Mouse (Mus musculus) large intestine, adult 2 months (tissue): ENCODE measurements around the gene Sh3rf3. TPM values are rescaled to one million over a fixed set of nuclear protein-coding genes. Genes with fewer than 3 reads are reported as not detected.

Experiments
- DNase-seq: peaks from one replicate; pipeline ENCODE4 v3.0.0-alpha.2; 2012; ENCODE audit warnings: low read depth, low spot score
- WGBS: fragments of 180-500 bp; shearing (Covaris S2); methylation state at CpG from one replicate; pipeline ENCODE4 v1.1.7; 2018; 5-methylcytosine and 5-hydroxymethylcytosine counted together
- polyA plus RNA-seq: library from polyadenylated mRNA; depleted of rRNA; stranded (reverse); fragments of >200 nt; gene quantifications from 2 replicates; pipeline ENCODE4 v1.2.3, GENCODE M21; 2012; rRNA removed

The Sh3rf3 gene
- 0.14 and 0.32 TPM in 2 replicates for polyA plus RNA-seq

DNA sequence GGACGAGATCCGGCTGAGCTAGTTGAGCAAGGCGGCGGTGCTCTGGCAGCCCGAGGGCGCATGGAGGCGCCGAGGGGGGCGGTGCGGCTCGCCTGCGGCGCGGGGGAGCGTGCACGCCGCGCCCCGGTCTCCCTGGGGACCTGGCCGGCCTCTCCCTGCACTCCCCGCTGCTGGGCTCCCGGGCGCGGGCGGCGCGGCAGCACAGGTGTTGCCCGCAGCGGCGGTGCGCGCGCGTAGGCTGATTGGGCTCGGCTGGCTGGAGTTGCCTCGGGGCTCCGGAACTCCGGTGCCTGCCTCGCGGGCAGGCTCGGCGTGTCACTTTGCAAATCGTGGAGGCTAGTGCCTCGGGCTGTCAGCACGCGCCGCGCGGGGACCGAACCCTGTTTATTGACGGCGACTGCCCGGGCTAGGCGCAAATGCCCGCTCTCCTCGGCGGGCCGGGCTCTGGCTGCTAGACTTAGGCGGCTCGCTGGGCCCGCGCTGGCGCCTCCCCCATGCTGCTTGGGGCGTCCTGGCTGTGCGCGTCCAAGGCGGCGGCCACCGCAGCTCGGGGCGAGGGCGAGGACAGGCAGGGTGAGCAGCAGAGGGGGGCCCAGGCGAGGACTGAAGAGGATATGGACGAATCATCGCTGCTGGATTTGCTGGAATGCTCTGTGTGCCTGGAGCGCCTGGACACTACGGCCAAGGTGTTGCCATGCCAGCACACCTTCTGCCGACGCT lies at the start of gene Sh3rf3:
Sh3rf3 (plus strand) TSS at position 279 of the 720 bp plus-strand sequence.
- DNase-seq: no peak
- 1% methylated on average over 75 of the region's 79 CpGs for WGBS

DNA sequence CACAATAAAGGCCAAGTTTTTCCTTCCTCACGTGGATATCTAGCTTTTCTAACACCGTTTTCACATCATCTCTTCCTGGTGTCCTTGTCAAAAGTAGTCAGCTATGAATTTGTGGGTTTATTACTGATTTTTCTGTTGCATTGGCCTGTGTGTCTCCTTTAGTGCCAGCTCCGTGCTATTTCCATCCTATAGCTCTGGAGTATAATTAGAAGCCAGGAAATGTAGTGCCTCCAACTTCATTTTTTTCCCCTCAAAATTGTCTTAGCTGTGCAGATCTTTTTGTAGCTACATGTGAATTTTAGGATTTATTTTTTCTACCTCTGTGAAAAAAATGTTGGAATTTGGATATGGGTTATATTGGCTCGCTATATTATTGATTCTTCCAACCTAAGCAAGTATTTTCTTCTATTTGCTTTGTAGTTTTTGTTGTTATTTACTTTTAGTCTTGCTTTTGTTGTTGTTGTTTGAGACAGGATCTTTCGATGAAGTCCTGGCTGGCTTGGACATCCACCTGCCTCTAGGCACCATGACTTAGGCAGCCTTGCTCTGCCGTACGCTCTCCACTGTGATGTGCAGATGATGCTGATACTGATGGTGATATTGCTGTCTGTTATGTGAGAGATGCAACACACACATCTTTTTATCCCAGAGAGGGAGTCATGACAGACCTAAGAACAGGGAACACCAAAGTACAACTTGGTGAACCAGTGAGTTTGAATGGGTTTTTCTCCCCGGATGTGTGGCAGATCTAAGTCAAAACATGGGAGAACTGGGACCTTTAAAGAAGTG lies 24.5 kb upstream of the Sh3rf3 start:
- 82% methylated on average over 8 of the region's 8 CpGs for WGBS

DNA sequence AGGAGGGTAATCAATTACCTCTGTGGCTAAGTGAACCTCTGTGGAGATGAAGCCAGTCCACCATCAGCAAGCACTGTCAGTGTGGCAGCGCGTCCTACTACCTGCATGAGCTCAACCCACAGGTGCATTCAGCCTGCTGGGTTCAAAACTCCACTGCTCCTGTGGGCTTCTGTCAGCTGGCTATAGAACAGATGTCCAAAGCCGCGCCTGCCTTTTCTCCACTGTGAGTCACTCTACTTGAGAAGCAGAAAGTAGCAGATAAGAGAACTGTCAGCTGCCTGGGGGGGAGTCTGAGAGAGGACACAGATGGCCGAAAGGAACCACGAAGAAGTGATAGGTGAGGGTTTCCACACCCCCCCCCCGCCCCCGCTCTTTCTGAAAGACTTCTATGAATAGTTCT lies 15.6 kb upstream of the Sh3rf3 start:
- 82% methylated on average over 8 of the region's 8 CpGs for whole genome bisulfite sequencing
- no peak for DNase-seq

More for the DNA sequence above, 24.5 kb upstream of the Sh3rf3 start:
- no peak for DNase-seq

DNA sequence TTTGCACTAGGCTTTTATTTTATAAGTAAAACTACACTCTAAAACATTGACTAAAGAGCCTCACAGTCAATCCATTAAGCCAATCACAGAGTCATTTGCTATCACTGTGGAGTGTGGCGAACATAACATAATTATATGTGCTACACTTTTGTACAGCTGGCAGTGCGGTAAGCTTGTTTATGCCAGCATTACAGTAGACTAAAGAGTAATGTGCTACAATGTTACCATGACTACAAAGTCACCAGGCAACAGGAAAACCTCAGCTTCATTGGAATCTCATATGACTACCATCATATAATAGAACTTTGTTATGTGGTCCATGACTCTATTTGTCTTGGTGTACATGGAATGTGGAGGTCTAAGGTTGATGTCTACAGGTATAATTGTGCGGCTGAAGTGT lies 15.0 kb upstream of the Sh3rf3 start:
- WGBS: 87% methylated on average over 3 of the region's 3 CpGs
- DNase-seq: no peak

DNA sequence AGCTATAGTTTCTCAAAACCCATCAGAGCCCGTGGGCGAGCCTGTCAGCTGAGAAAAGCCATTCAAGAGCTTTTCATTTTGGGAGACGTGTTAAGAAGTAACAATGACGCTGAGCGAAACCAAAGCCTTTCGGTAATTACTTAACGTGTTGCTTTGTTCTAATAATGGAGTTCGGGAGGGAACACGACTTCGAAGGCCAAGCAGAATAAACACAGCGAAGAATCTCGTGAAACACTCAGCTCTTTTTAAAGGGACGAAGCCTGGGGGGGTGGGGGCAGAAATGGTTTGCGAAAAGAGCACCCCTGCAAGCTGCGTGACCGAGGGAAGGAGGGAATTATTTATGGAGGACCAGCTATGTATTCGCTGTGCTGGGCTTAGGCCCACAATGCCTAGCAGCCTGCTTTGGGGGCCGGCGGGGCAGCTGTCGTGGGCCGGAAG lies 12.1 kb upstream of the Sh3rf3 start:
- DNase-seq: no peak
- WGBS: 65% methylated on average over 21 of the region's 21 CpGs

DNA sequence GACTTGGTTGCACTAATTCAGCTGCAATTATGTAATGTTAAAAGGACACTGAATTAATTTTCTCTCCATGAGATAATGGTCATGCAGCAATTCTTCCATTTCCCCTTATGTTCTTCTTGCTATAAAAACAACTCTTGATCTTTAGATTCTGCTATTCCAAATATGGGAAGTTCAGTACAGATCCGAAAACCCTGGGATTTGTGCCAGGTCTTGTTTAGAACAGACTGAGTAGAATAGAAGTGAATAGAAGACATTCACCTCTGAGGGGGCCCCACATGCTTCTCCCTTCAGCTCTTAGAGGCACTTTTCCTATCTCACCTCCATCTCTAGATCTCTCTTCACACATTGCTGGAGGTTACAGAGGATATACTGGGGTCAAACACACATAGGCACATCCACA lies 10.8 kb upstream of the Sh3rf3 start:
- 66% methylated on average over 1 of the region's 1 CpGs for WGBS

DNA sequence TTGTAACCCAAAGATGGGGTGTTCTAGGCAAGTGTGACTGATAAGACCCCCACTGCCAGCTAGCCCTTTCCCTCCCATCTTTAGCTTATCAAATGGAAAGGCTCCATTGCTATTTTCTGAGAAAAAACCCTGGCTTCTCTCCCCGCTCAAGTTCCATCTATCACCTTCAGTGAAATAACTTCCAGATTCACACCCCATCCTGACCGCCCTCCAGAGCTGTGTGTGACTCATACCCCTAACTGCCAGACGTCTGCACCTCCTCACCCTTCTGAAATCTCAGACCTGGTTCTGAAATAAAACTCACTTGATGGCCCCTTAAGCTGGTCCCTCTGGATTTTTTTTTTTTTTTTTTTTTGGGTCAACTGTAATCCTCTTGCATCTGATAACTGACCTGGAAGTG lies 5.2 kb upstream of the Sh3rf3 start:
- DNase-seq: no peak
- 44% methylated on average over 3 of the region's 3 CpGs for WGBS

More for the DNA sequence above, 10.8 kb upstream of the Sh3rf3 start:
- DNase-seq: no peak

DNA sequence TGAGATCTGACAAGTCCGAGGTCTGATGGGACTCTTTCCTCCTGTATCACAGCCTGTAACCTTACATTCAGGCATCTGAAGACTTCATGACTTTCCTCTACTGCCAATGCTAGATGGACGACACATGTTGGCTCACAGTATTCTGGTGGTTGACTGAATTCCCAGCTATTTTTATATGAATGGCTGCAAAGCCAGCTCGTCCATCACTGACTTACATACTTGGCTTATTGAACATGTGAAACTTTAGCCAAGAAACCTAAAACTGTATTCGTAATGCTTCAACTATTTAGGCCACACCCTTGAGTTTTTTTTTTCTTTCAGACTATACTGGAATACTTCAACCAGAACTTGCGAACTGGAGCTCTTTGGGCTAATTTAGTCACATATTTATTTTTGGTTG lies 3.0 kb upstream of the Sh3rf3 start:
- 61% methylated on average over 5 of the region's 5 CpGs for WGBS
- DNase-seq: no peak

DNA sequence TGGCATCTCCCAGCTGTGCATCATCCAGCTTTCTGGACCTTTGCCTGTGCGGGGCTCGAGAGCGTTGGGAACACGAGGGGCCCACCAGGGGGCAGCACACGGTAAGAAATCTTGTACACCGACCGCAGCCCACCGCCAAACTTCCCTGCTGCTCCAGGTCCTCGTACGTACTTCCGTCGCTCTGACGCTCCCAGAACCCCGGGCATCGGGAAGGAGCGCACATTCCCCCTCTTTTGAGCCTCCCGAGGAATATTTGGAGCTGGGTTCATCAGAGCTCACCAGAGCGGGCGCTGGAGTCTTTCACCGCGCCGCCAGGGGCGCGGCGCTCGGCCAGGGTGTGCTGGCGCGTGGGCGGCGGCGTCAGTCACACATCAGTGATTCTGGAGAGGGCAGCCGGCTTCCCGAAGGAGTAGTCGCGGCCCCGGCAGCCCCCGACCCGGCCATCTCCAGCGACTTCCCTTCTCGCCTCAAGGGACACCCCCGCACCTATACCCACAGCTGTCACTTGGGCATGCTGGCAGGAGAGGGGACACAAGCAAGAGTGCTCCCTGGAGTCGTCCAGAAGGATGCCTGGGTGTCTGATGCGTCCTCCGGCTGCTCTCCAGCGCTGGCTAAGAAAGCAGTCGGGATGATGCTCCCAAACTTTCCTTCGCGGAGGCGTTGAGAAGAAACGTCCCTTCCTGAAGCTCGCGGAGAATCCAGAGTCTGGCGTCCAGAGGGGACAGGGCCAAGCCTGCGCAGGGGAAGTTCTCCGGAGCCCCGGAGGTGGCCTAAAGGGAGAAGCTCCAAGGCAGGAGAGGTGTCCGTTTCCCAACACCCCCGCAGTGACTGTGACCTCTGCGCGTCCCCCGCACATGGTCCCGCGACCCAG lies 714 bp upstream of the Sh3rf3 start:
- peak; percentile 4 for DNase-seq
- 1% methylated on average over 63 of the region's 63 CpGs for WGBS

DNA sequence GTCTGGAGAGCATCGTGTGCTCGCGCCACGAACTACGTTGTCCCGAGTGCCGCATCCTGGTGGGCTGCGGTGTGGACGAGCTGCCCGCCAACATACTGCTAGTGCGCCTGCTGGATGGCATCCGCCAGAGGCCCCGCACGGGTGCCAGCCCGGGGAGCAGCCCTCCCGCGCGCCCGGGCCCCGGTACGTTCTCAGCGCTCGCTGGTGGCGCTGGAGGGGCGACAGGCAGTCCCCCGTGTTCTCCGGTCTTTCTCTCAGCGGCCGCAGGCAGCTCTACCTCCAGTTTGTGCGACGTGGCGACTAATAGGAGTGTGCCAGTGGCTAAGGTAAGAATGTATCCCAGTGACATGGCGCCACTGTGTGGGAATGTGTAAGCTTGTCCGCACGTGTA lies 637 bp downstream of the Sh3rf3 start:
- no peak for DNase-seq
- WGBS: 4% methylated on average over 35 of the region's 35 CpGs

DNA sequence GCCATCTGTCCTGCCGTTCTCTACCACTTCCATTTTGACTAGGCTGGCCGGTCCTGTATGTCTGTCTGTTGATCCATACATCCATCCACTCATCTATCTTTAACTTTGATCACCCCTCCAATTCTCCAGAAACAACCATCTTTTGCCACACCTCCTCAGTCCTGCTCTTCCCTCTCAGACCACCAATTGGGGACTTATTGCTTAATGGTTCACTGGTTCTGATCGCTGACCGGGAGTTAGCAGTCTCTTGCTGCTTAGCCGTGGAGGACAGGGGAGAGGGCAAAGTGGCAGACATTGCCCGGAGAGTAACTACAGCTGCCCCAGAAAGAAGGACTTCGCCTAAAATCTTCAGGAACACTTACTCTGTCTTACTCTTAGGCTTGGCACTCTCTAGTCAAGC lies 1.3 kb downstream of the Sh3rf3 start:
- DNase-seq: no peak

DNA sequence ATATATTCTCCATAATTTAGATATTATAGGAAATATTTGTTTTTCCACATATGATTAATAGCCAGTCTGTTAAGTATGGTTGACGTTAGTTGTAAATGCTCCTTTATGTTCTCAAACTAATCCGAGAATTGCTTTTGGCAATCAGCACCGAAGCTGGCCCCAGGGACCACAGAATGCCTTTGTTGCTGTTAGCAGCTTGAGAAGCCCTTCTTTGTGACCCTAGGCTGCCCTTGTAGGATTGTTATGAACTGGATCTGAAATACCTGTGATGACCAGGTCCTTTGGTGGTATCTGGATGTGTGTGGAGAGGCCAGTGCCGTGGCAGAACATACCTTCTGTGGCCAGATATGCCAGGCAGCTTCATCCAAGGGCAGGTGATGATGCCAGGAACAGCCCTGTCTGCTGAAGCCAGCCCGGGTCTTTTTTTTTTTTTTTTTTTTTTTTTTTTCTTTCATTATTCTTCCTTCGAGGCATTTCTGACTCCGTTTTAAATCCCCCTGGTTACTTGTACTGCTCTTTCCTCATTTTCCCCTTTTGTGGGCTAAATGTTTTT lies 10.9 kb downstream of the Sh3rf3 start:
- WGBS: 74% methylated on average over 7 of the region's 7 CpGs
- DNase-seq: no peak

More for the DNA sequence above, 1.3 kb downstream of the Sh3rf3 start:
- WGBS: 53% methylated on average over 7 of the region's 7 CpGs

DNA sequence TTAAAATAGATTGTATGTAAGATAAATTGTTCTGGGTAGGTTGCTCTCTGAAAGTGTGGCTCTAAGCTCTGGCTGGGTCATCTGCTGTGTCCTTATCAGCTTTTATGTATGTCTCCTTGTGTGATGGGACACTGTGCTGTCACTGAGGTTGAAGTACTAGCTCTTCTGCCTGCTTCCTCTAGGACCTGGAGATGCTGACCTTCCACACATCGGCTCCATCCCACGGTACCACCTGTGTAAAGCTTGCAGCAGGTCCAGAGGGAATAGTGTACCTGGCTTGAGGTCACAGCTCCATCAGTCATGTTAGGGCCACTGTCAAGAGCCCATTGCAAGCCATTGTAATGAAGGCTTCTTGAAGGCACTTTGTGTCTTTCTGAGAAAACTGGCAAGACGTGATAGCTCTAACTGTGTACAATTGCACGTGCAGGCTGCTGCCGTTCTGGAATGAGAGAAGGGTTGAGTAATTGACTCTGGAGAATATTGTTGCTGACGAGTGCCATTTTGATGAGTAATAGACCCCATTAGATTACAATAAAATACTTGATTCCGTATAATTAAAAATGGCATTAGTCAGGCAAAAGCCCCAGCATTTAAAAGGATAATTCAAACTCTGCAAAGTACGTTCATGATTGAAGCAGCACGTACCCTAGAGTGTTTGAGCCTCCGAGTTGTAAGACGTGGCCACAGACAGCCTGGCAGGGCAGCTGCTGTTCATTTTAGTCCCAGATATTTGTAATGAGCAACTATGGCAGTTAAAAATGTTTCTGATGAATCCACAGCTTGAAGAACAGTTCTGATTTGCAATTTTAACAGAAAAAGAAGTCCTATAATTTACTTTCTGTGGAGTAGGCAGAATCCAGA lies 16.3 kb downstream of the Sh3rf3 start:
- WGBS: 81% methylated on average over 11 of the region's 11 CpGs
- DNase-seq: no peak

DNA sequence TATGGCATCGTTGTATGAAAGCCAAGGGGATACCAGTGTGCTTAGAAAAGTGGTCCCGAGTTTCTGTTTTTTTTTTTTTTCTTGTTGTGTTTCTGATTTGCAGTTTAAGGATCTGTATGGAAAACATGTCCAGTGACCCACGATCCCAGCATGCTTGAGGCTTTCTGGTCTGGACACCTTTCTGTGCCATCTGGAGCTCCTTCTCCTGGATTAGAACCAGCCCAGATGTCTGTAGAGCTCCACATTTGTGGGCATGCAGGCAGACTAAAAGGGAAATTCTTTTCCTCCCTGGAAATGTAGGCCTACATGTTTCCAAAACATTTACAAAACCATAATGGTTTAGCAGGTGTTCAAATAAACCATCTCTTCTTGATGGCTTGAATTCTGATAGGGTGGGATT lies 20.0 kb downstream of the Sh3rf3 start:
- DNase-seq: no peak
- WGBS: 66% methylated on average over 3 of the region's 3 CpGs

DNA sequence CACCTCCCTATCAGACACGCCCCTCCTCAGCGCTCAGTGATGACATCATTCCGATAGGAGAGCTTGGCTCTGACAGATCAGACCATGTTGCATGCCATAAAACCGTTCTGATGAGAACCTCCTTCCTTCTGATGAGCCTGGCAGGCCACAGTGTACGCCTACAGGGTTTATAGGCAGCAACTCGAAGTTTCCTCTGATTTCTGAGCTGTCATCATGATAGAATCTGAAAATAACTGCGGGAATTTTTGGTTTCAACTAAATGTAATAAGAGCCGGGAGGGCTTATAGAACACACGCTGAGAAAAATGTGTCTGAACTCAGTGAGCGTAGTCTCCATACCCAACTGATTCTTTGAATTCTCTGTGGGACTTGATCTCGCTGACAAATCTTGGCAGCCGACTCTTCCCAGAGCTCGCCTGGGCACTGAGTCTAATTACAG lies 20.6 kb downstream of the Sh3rf3 start:
- 74% methylated on average over 13 of the region's 13 CpGs for WGBS

DNA sequence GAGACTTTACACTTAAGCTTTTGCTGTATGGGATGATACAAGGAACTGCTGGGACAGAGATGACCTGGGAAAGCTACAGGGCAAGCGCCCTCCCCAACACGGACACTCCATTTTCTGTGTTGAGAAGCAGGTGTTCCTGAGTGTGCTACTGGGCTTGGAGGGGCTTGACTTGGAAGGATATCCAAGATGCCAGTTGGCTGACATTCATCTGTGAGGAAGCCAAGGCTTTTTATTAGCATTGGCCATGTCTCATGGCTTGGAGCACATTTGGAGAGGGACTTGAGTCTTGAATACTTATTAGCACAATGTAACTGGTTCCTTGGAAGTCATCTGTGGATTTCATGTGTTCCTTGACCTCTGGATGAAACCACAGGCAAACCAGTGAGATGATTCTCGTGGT lies 23.2 kb downstream of the Sh3rf3 start:
- 70% methylated on average over 3 of the region's 3 CpGs for WGBS
- DNase-seq: no peak

More for the DNA sequence above, 20.6 kb downstream of the Sh3rf3 start:
- no peak for DNase-seq

DNA sequence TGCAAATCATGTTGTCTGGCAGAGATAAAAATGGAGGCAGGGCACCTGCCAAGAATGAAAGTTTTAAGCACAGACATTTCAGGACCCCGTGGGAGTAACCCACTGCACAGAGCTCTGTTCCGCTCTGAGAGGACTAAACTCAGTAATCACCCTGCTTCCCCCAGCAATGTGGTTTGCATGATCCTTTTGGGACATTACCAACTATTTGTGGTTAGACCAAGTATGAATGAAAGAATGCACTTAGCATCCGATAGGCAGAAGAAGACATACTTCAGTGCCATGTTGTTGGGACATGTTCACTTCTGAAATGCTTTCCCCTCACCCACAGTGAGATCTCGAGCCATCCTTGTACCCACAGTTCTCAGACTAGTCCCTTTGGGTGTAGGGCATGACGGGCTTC lies 24.3 kb downstream of the Sh3rf3 start:
- 80% methylated on average over 5 of the region's 5 CpGs for whole genome bisulfite sequencing
- DNase-seq: no peak

DNA sequence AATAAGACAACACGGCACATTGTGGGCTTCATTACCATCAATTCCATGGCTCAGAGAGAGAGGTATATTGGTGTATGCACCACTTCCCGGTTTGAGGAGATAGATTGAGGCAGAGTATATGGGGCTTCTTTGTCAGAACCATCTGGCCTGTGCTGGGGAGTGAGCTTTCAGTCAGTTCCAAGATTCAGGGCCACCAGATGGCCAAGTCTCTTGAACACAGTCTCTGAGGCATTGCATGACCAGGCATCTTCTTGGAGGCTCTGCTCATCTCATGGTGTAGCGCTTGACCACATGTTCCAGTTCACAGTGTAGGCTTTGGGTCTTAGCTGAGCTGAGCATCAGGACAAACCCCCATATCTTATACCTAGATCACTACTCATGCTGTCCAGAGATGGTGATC lies 28.8 kb downstream of the Sh3rf3 start:
- 88% methylated on average over 3 of the region's 3 CpGs for WGBS

DNA sequence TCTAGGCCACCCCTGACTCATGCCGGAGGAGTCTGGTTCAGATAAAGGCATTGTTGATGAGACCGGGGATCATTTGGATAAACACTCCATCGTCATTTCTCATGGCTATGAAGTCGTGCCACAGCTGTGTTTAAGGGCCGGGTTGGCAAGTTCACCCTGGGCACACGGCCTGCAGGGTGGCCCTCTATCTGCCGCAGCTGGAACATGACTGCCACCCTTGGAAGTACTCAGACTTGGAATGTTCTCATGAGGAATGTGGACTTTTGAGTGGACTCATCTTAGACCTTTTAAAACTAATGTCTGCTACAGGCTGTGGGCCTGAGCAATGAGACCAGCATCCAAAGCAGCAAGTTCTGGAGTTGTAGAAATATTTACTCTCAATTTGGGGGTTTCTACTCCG lies 29.9 kb downstream of the Sh3rf3 start:
- DNase-seq: no peak
- WGBS: 67% methylated on average over 8 of the region's 8 CpGs

More for the DNA sequence above, 28.8 kb downstream of the Sh3rf3 start:
- no peak for DNase-seq
